Mouse (Mus musculus) G1E-ER4 (cell line): ENCODE results near the gene Btbd10. TPM values are rescaled to one million over a fixed set of nuclear protein-coding genes. Genes with fewer than 3 reads are reported as not detected.
A peak's percentile ranks its signal among the peaks of the same experiment; 100 is the strongest.

Source experiments
- GATA1 ChIP-seq: IDR thresholded peaks from one replicate; pipeline ENCODE4 v1.8.0; 2012; ENCODE audit warnings: low read length, inconsistent platforms
- polyA plus RNA-seq: library from polyadenylated mRNA; stranded (reverse); fragments of >175 nt; gene quantifications from 2 replicates; pipeline ENCODE4 v1.2.3, GENCODE M21; 2012

Gene Btbd10
- polyA plus RNA-seq = 6.0 and 6.5 TPM in 2 replicates

- TF ChIP-seq GATA1 = no peak
Measured at GRCm38 (mm10) chr7:113368746-113369619, at the start of gene Btbd10. TSS of gene Btbd10 (minus strand) at chr7:113369392.

- TF ChIP-seq GATA1 = no peak
Measured at GRCm38 (mm10) chr7:113416536-113416935, 47.3 kb upstream of the Btbd10 start.

- no peak for TF ChIP-seq GATA1
Measured at GRCm38 (mm10) chr7:113415256-113415655, 46.1 kb upstream of the Btbd10 start.

GRCm38 (mm10) chr7:113408712-113409111 is 39.5 kb upstream of the Btbd10 start:
- TF ChIP-seq GATA1 = no peak

- no peak for TF ChIP-seq GATA1
Measured at GRCm38 (mm10) chr7:113398083-113398482, 28.9 kb upstream of the Btbd10 start.

DNA sequence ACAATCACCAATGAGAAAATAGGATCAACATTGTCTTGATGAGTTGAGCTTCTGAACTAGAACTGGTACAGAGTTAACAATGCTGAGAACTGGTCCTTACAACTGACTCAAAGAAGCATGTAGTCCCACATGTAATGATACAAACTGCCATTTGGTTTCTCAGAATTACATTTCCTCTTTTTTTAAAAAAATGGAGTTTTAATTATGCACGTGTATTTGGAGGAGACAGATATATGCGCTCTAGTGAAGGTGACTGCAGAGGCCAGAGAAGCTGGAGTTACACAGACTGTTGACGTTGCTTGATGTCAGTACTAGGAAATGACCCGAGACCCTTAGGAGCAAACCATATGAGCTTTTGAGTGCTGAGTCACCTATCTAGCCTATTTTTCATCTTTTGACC is 27.5 kb upstream of the Btbd10 start:
- TF ChIP-seq GATA1 = no peak

- TF ChIP-seq GATA1 = peak; percentile 67
Measured at GRCm38 (mm10) chr7:113391619-113392018, 22.4 kb upstream of the Btbd10 start.

DNA sequence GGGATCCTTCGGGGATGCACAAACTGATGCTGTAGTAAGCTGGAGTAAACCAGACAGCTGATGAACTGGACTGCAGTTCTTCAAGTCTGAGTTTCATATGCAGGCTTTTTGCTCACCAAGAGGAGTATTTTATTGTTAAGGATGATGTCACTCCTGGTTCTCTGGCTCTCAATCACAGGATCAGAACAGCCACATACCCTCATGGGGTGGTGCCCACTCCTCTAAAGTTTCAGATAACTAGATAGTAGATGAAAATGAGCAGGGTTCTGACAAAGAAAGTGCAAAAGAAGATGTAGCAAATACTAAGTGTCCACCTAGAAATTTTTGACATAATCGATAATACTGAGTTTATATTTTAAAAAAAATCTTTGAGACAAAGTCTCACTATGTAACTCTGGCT is 19.3 kb upstream of the Btbd10 start, which contains the start of gene Pth:
Gene Pth (minus strand): TSS at position 101 of the 400 bp plus-strand sequence.
- no peak for TF ChIP-seq GATA1

- no peak for TF ChIP-seq GATA1
Measured at GRCm38 (mm10) chr7:113377875-113378658, 8.9 kb upstream of the Btbd10 start.

- TF ChIP-seq GATA1 = no peak
Measured at GRCm38 (mm10) chr7:113372682-113373081, 3.5 kb upstream of the Btbd10 start.

DNA sequence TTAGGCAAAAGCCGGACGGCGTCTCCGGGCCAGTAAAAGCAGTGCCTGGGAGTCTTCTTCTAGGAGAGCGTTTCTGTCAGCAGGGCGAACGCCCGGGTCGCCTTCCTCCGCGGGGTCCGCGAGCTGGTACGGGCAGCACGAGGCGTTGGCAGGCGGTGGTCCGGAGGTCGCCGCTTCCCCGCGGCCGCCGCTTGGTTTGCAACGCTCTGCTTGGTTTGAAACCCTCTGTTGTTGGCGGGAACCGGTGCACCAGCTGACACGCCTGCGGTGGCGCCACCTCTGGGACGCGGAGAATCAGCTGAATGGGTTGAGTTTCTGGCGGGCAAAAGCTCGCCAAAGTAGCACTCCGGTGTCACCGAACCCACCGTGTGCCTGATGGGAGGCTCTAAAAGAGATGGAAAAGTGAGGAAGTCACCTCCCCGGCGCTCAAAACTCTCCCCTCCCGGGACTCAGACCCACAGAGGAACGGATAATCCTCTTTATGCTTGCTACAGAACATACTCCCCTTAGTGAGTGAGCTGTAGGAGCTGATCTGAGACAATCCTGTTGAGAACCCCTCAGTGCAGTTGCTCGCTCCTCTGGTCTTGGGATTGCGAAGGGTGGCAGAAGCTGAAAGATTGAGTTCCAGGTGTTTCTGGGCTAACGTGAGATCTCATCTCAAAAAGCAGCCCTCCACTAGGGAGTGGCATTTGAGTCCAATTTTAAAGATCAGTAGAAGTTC is 588 bp upstream of the Btbd10 start:
- TF ChIP-seq GATA1 = no peak

GRCm38 (mm10) chr7:113367440-113367839 is 1.8 kb downstream of the Btbd10 start:
- no peak for TF ChIP-seq GATA1

- no peak for TF ChIP-seq GATA1
Measured at GRCm38 (mm10) chr7:113349089-113349488, 20.1 kb downstream of the Btbd10 start.

DNA sequence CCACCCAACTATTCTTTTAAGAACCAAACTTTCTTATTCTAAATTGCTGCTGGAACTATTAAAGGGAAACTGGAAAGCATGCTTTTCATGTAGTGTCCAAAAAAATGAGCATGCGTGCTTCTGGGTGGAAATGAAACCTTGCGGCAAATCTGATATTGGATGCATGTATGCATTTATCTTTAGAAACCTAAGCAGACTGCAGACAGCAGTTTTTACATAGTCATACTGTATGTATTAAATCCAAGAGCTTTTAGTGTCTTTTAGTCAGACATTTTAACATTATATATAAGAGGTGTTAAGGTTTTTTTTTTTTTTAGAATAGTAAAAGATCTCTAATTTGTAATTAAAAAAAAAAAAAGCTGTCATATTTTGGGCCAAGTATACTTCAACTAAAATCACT is 21.5 kb downstream of the Btbd10 start:
- TF ChIP-seq GATA1 = no peak

DNA sequence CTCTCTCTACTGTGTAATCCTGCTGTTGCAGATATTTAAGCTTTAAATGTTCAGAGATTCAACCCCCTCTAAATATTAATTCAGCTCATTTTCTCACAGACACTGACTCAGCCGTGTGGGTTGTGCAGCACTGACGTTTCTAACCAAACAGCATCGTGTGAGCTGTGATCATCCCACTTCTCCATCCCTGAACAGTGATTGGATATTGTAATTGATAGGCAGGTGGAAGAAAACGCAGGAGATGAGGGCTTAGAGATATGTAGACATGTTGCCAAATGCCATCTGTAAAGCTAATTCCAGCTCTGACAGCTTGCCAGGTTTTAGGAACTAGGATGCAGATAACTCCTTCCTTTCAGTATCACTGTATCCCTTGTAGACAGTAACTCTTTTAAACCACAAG is 21.9 kb downstream of the Btbd10 start:
- no peak for TF ChIP-seq GATA1

GRCm38 (mm10) chr7:113335250-113335649 is 33.9 kb downstream of the Btbd10 start:
- no peak for TF ChIP-seq GATA1
